Mouse (Mus musculus): ENCODE measurements around the gene Uba1. TPM values are rescaled to one million over a fixed set of nuclear protein-coding genes. Genes with fewer than 3 reads are reported as not detected.

Gene Uba1
- polyA plus RNA-seq, 1 experiment from 2014 or later = 219 TPM

Other genes starting within 250 kb of the Uba1 start
- 6.1 and 6.2 TPM in 2 replicates for gene Jade3, start 232.6 kb upstream of the Uba1 start, polyA plus RNA-seq (2015; fragmentation: Nextera tagmentation; extraction: Ambion mirVana)
- 0.17 and 2.2 TPM in 2 replicates for gene Rgn, start 108.5 kb upstream of the Uba1 start, polyA plus RNA-seq (2015; fragmentation: Nextera tagmentation; extraction: Ambion mirVana)
- gene Rbm10, start 40.8 kb upstream of the Uba1 start, polyA plus RNA-seq (2015; fragmentation: Nextera tagmentation; extraction: Ambion mirVana) = 66.0 and 70.1 TPM in 2 replicates
- 224 TPM in 2 replicates for gene Ndufb11, start 40.7 kb upstream of the Uba1 start, polyA plus RNA-seq (2015; fragmentation: Nextera tagmentation; extraction: Ambion mirVana)
- gene Cdk16, start 29.6 kb downstream of the Uba1 start, polyA plus RNA-seq (2015; fragmentation: Nextera tagmentation; extraction: Ambion mirVana) = 111 and 127 TPM in 2 replicates
- gene Usp11, start 45.6 kb downstream of the Uba1 start, polyA plus RNA-seq (2015; fragmentation: Nextera tagmentation; extraction: Ambion mirVana) = 57.5 and 59.9 TPM in 2 replicates
- gene Araf, start 139.5 kb downstream of the Uba1 start, polyA plus RNA-seq (2015; fragmentation: Nextera tagmentation; extraction: Ambion mirVana) = 118 and 122 TPM in 2 replicates
- 15.2 and 26.1 TPM in 2 replicates for gene Timp1, start 211.8 kb downstream of the Uba1 start, polyA plus RNA-seq (2015; fragmentation: Nextera tagmentation; extraction: Ambion mirVana)

Measured in embryonic facial prominence, embryonic 13.5 days (tissue).